Mouse (Mus musculus): ENCODE results near the gene Snapc1.

- TF ChIP-seq CEBPB (IDR thresholded peaks at IDR 0.05; ENCODE audit: low read depth), result no peak
- no peak for TF ChIP-seq CTCF (IDR thresholded peaks at IDR 0.05; ENCODE audit: control insufficient read depth, insufficient read depth, insufficient read length)
- no peak for TF ChIP-seq FOSL1 (IDR thresholded peaks at IDR 0.05; ENCODE audit: insufficient read depth, low read length, poor library complexity, severe bottlenecking)
- TF ChIP-seq MYOD1 (IDR thresholded peaks at IDR 0.05; ENCODE audit: control insufficient read depth, insufficient read length, low read depth), result no peak
- no peak for TF ChIP-seq USF1 (IDR thresholded peaks at IDR 0.05; ENCODE audit: low read depth)
Measured at GRCm38 (mm10) chr12:73952879-73953278, 11.4 kb upstream of the Snapc1 start.
